30 mouse cellular contexts compared by ENCODE assay signal in genomic region chr6:93589935-93590334, GRCm38 (mm10).
DNase-seq lines count a peak whose midpoint lies in the region; ATAC-seq and TF ChIP-seq lines count a peak whose summit lies in the region.
"Had no signal": no experiment of that assay in that cellular context is flagged by ENCODE, and none has a peak within 500 bp of the region (broad histone marks: within the 10 kb centered on the region; RNA-seq: fewer than 3 reads in every experiment).

No protein-coding gene starts in this region.

- no peaks in the 10 kb centered on the region for H3K27me3 ChIP-seq in lung, embryonic 14.5 days (ENCODE audit: insufficient read depth, low read length)
- H3K27me3 ChIP-seq in ES-Bruce4 (ENCODE audit: control insufficient read depth, insufficient read depth, low read length, poor library complexity, severe bottlenecking): no peaks in the 10 kb centered on the region
- H3K27me3 ChIP-seq: CH12.LX; embryonic facial prominence, embryonic 12.5 days; embryonic facial prominence, embryonic 15.5 days; forebrain, embryonic 15.5 days; heart, embryonic 12.5 days; heart, embryonic 15.5 days; Patski had no signal

- ATAC-seq in lung, embryonic 14.5 days (ENCODE audit: insufficient read depth): no peak
- ATAC-seq: activated CD4-positive, CD25-positive, alpha-beta regulatory T cell, adult 4 months; forebrain, embryonic 15.5 days; hindbrain, postnatal 0 days; inflammation-experienced regulatory T-cells, adult 6 months; intestine, embryonic 16.5 days; Patski had no signal

- H3K27ac ChIP-seq in lung, embryonic 14.5 days (ENCODE audit: low read depth): no peak overlapping the region
- H3K27ac ChIP-seq in ES-Bruce4 (ENCODE audit: insufficient read depth, low read length) (peak overlapping the region; percentile 94), ES-E14 (ENCODE audit: insufficient read depth, low read depth, low read length, poor library complexity, severe bottlenecking) (no peak overlapping the region)
- H3K27ac ChIP-seq: embryonic facial prominence, embryonic 12.5 days; embryonic facial prominence, embryonic 15.5 days; forebrain, embryonic 15.5 days; heart, embryonic 15.5 days; hindbrain, embryonic 14.5 days; hindbrain, postnatal 0 days had no signal

- H3K4me2 ChIP-seq in lung, embryonic 14.5 days: no peak overlapping the region
- H3K4me2 ChIP-seq: embryonic facial prominence, embryonic 12.5 days; embryonic facial prominence, embryonic 15.5 days; forebrain, embryonic 15.5 days; heart, embryonic 12.5 days; heart, embryonic 15.5 days; hindbrain, embryonic 14.5 days had no signal

- no peaks in the 10 kb centered on the region for H3K9me3 ChIP-seq in lung, embryonic 14.5 days (ENCODE audit: low read depth, low read length)
- H3K9me3 ChIP-seq in ES-Bruce4 (replicated peaks; ENCODE audit: control insufficient read depth, insufficient read depth, low read length, poor library complexity, severe bottlenecking) (peaks cover 6% of the 10 kb centered on the region), ES-E14 (ENCODE audit: control insufficient read depth, insufficient read depth, low read depth, low read length) (no peaks in the 10 kb centered on the region)
- H3K9me3 ChIP-seq: embryonic facial prominence, embryonic 12.5 days; embryonic facial prominence, embryonic 15.5 days; forebrain, embryonic 15.5 days; G1E; heart, embryonic 12.5 days; heart, embryonic 15.5 days had no signal

- H3K4me1 ChIP-seq in lung, embryonic 14.5 days (ENCODE audit: insufficient read depth): no peaks in the 10 kb centered on the region
- H3K4me1 ChIP-seq in ES-Bruce4 (ENCODE audit: control insufficient read depth, insufficient read depth, low read length) (peaks cover 2% of the 10 kb centered on the region), ES-E14 (ENCODE audit: control insufficient read depth in 2 of 2, insufficient read depth in 2 of 2, low read length in 2 of 2, poor library complexity in 1 of 2) (no peaks in the 10 kb centered on the region)
- H3K4me1 ChIP-seq: embryonic facial prominence, embryonic 12.5 days; embryonic facial prominence, embryonic 15.5 days; forebrain, embryonic 15.5 days; heart, embryonic 12.5 days; heart, embryonic 15.5 days had no signal

- TF ChIP-seq EP300 in ES-Bruce4 (IDR thresholded peaks at IDR 0.05; ENCODE audit: insufficient read depth, low read depth, low read length): no peak

- in situ Hi-C loops in ES-E14 (cut with MboI; ENCODE audit: low sequenced_read_pairs in 2 of 2, unreplicated experiment in 2 of 2): no loop called here

- no peaks in the 10 kb centered on the region for H3K36me3 ChIP-seq in lung, embryonic 14.5 days (ENCODE audit: insufficient read depth)
- H3K36me3 ChIP-seq in ES-Bruce4 (ENCODE audit: control insufficient read depth, insufficient read depth, low read length, poor library complexity, severe bottlenecking) (no peaks in the 10 kb centered on the region), ES-E14 (ENCODE audit: control insufficient read depth, insufficient read depth, low read length, poor library complexity, severe bottlenecking) (no peaks in the 10 kb centered on the region)
- H3K36me3 ChIP-seq: embryonic facial prominence, embryonic 12.5 days; embryonic facial prominence, embryonic 15.5 days; forebrain, embryonic 15.5 days; G1E; heart, embryonic 12.5 days; heart, embryonic 15.5 days had no signal

- no peak for TF ChIP-seq POLR2A in ES-Bruce4 (IDR thresholded peaks at IDR 0.05; ENCODE audit: insufficient read depth, low read length)
- TF ChIP-seq POLR2A in brain, embryonic 14.5 days (IDR thresholded peaks at IDR 0.05; ENCODE audit: borderline replicate concordance, extremely low read depth, insufficient read depth, insufficient read length, poor library complexity, severe bottlenecking): no peak

- peak; percentile 2 for DNase-seq in lung, embryonic 14.5 days
- DNase-seq in lung, postnatal 14 days: no peak
- DNase-seq in ES-E14 (ENCODE audit: low read depth, low spot score): peak; percentile 35
- DNase-seq in brain, embryonic 14.5 days (ENCODE audit: low read depth): peak; percentile 9
- DNase-seq in cerebellum, adult 9-11 months: no peak
- DNase-seq in gastrocnemius, adult 8-10 months (ENCODE audit: low spot score in 2 of 2): no peak
- DNase-seq: adrenal gland, adult 8-10 months; adrenal gland, postnatal 25 days; B cell, adult 2 months; cerebellum, adult 18-20 months; cerebellum, adult 9-10 months; cerebellum, postnatal 25 days; gastrocnemius, postnatal 14 days; heart, adult 11 months; heart, postnatal 10 days; heart, postnatal 4 days had no signal

- 72% methylated on average over 2 of the region's 2 CpGs for WGBS in lung, embryonic 14.5 days

- no peak for TF ChIP-seq CTCF in lung, embryonic 14.5 days (IDR thresholded peaks at IDR 0.05; ENCODE audit: low read depth)
- no peak for TF ChIP-seq CTCF in ES-Bruce4 (IDR thresholded peaks at IDR 0.05; ENCODE audit: low read depth, low read length)
- no peak for TF ChIP-seq CTCF in brain, embryonic 14.5 days (IDR thresholded peaks at IDR 0.05; ENCODE audit: borderline replicate concordance, extremely low read depth, insufficient read depth, insufficient read length)

- H3K9ac ChIP-seq in lung, embryonic 14.5 days: no peak overlapping the region
- H3K9ac ChIP-seq in ES-Bruce4 (ENCODE audit: low read depth, poor library complexity, severe bottlenecking) (no peak overlapping the region), ES-E14 (ENCODE audit: insufficient read depth, low read depth, low read length, poor library complexity, severe bottlenecking) (no peak overlapping the region)
- H3K9ac ChIP-seq: embryonic facial prominence, embryonic 12.5 days; embryonic facial prominence, embryonic 15.5 days; forebrain, embryonic 15.5 days; heart, embryonic 12.5 days; heart, embryonic 15.5 days; hindbrain, embryonic 14.5 days had no signal

- no peak overlapping the region for H3K4me3 ChIP-seq in lung, embryonic 14.5 days (ENCODE audit: low read depth, low read length)
- H3K4me3 ChIP-seq in ES-Bruce4 (ENCODE audit: low read depth, low read length): no peak overlapping the region
- no peak overlapping the region for H3K4me3 ChIP-seq in ES-E14 (ENCODE audit: insufficient read depth in 1 of 2, low read depth in 1 of 2, low read length in 2 of 2, poor library complexity in 1 of 2, severe bottlenecking in 1 of 2)
- H3K4me3 ChIP-seq: embryonic facial prominence, embryonic 12.5 days; embryonic facial prominence, embryonic 15.5 days; forebrain, embryonic 15.5 days; heart, embryonic 12.5 days; heart, embryonic 15.5 days had no signal

TF ChIP-seq in ES-E14, 5 proteins besides CTCF, POLR2A, EP300 and RAD21:
- no peak for TF ChIP-seq ZC3H11A (IDR thresholded peaks at IDR 0.05; ENCODE audit: borderline replicate concordance, low read depth, low read length)
- no peak for TF ChIP-seq CHD2 (IDR thresholded peaks at IDR 0.05; ENCODE audit: low read depth, low read length)
- TF ChIP-seq MAFK (IDR thresholded peaks at IDR 0.05; ENCODE audit: insufficient read depth, low read depth, low read length): no peak
- no peak for TF ChIP-seq ZNF384 (IDR thresholded peaks at IDR 0.05; ENCODE audit: low read depth, low read length)
- no peak for TF ChIP-seq HCFC1 (IDR thresholded peaks at IDR 0.05; ENCODE audit: borderline replicate concordance, insufficient read depth, low read length)

Comparison
In these comparisons a context has a peak if more than half of its experiments do, and no peak if none do; other contexts are left out.
1. DNase-seq: peak in lung, embryonic 14.5 days (single experiment), ES-E14 (single experiment) and brain, embryonic 14.5 days (single experiment); none in lung, postnatal 14 days (single experiment), cerebellum, adult 9-11 months (single experiment) and gastrocnemius, adult 8-10 months (0 of 2).